35 mouse cellular contexts compared by ENCODE assay signal in the genomic region with DNA sequence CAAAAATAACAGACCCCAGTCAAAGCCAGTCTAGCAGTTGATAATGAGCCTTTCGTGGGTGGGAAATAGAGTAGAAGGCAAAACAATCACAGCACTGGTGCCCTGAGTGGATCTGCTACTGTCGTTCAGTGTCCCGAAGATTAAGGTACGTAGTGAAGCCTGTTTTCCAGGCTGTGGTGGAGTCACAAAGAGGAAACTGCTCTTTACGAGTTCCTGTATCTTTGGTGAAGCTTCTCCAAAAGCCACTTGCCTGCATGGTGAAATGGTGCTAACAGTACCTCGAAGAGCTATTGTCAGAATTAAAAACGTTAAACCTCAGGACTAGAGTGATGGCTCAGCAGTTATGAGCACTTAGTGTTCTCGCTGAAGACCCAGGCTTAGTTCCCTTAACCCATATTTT.
"Had no signal": no experiment of that assay in that cellular context is flagged by ENCODE, and none has a peak within 500 bp of the region (broad histone marks: within the 10 kb centered on the region; RNA-seq: fewer than 3 reads in every experiment).

No protein-coding gene starts in this region.

- H3K4me3 ChIP-seq: heart, embryonic 10.5 days; heart, embryonic 12.5 days; heart, embryonic 13.5 days; heart, embryonic 15.5 days; hindbrain, embryonic 10.5 days; hindbrain, embryonic 12.5 days; hindbrain, embryonic 13.5 days; hindbrain, embryonic 15.5 days; intestine, embryonic 15.5 days; kidney, embryonic 15.5 days; layer of hippocampus, adult 2 months; left cerebral cortex, adult 2 months had no signal

- H3K27me3 ChIP-seq: heart, embryonic 13.5 days; heart, embryonic 15.5 days; hindbrain, embryonic 12.5 days; hindbrain, embryonic 13.5 days; hindbrain, embryonic 15.5 days; intestine, embryonic 15.5 days had no signal

- H3K27ac ChIP-seq: heart, embryonic 10.5 days; heart, embryonic 13.5 days; heart, embryonic 15.5 days; hindbrain, embryonic 10.5 days; hindbrain, embryonic 12.5 days; hindbrain, embryonic 13.5 days; hindbrain, embryonic 14.5 days; hindbrain, embryonic 15.5 days; hindbrain, postnatal 0 days; intestine, embryonic 15.5 days; kidney, embryonic 15.5 days; kidney, postnatal 0 days; layer of hippocampus, adult 2 months; left cerebral cortex, adult 2 months had no signal

- H3K9me3 ChIP-seq: heart, embryonic 10.5 days; heart, embryonic 12.5 days; heart, embryonic 13.5 days; heart, embryonic 15.5 days; hindbrain, embryonic 10.5 days; hindbrain, embryonic 12.5 days; hindbrain, embryonic 13.5 days; hindbrain, embryonic 15.5 days; intestine, embryonic 15.5 days; kidney, embryonic 15.5 days had no signal

- DNase-seq: heart, postnatal 10 days; heart, postnatal 14 days; heart, postnatal 36 days; heart, postnatal 4 days; kidney, adult 11 months; kidney, adult 18-20 months; kidney, adult 2 months; kidney, adult 8-10 months; kidney, adult 9 months; kidney, postnatal 10 days; kidney, postnatal 14 days; kidney, postnatal 25 days; kidney, postnatal 36 days; kidney, postnatal 4 days; layer of hippocampus, postnatal 36 days had no signal

- ATAC-seq: hindbrain, embryonic 16.5 days; hindbrain, postnatal 0 days; inflammation-experienced regulatory T-cells, adult 6 months; intestine, embryonic 15.5 days; intestine, embryonic 16.5 days; intestine, postnatal 0 days had no signal

- H3K36me3 ChIP-seq: heart, embryonic 10.5 days; heart, embryonic 12.5 days; heart, embryonic 13.5 days; heart, embryonic 15.5 days; hindbrain, embryonic 10.5 days; hindbrain, embryonic 12.5 days; hindbrain, embryonic 13.5 days; hindbrain, embryonic 15.5 days; intestine, embryonic 15.5 days; kidney, embryonic 15.5 days had no signal

- H3K4me1 ChIP-seq: heart, embryonic 10.5 days; heart, embryonic 12.5 days; heart, embryonic 13.5 days; heart, embryonic 15.5 days; hindbrain, embryonic 10.5 days; hindbrain, embryonic 12.5 days; intestine, embryonic 15.5 days; kidney, embryonic 15.5 days had no signal

- H3K9ac ChIP-seq: heart, embryonic 12.5 days; heart, embryonic 13.5 days; heart, embryonic 15.5 days; hindbrain, embryonic 12.5 days; hindbrain, embryonic 13.5 days; hindbrain, embryonic 14.5 days; hindbrain, embryonic 15.5 days; intestine, embryonic 15.5 days; kidney, embryonic 15.5 days had no signal

- H3K4me2 ChIP-seq: heart, embryonic 11.5 days; heart, embryonic 12.5 days; heart, embryonic 13.5 days; heart, embryonic 15.5 days; hindbrain, embryonic 12.5 days; hindbrain, embryonic 13.5 days; hindbrain, embryonic 14.5 days; hindbrain, embryonic 15.5 days; intestine, embryonic 15.5 days; kidney, embryonic 15.5 days had no signal
